Mouse (Mus musculus) kidney, adult 2 months (tissue): ENCODE measurements at regions not wholly inside any gene's neighbourhood (a gene's known extent, or its start where the extent isn't known, plus 50 kb on each side); places are given as distances from the start of the nearest gene placed in this dataset.

Experiments used
- DNase-seq: peaks from one replicate; pipeline ENCODE4 v3.0.0; 2021
- H3K27ac ChIP-seq: fragments of 200-500 bp; 2 replicates; pipeline ENCODE4 v1.5.1; 2012; ENCODE audit warnings: low read depth, low read length, control low read depth, inconsistent platforms; ENCODE audit not compliant: insufficient read depth
- H3K27me3 ChIP-seq: fragments of 200-500 bp; replicated peaks from 2 replicates; pipeline ENCODE4 v1.6.1; 2012; ENCODE audit warnings: mild to moderate bottlenecking, moderate library complexity, low read length, inconsistent platforms; ENCODE audit not compliant: control insufficient read depth, insufficient read depth
- H3K36me3 ChIP-seq: fragments of 200-500 bp; 2 replicates; pipeline ENCODE4 v1.6.1; 2012; ENCODE audit warnings: mild to moderate bottlenecking, moderate library complexity, low read length, inconsistent platforms; ENCODE audit not compliant: control insufficient read depth, insufficient read depth
- H3K4me1 ChIP-seq: fragments of 200-500 bp; 2 replicates; pipeline ENCODE4 v1.6.1; 2011; ENCODE audit warnings: low read length; ENCODE audit not compliant: control insufficient read depth, insufficient read depth
- H3K4me3 ChIP-seq: fragments of 200-500 bp; 2 replicates; pipeline ENCODE4 v1.5.1; 2011; ENCODE audit warnings: mild to moderate bottlenecking, low read depth, low read length, control low read depth; ENCODE audit not compliant: insufficient read depth
- CTCF ChIP-seq: fragments of 200-500 bp; conservative IDR thresholded peaks from 2 replicates; pipeline ENCODE4 v1.5.1; 2011; ENCODE audit warnings: low read depth, mild to moderate bottlenecking, control low read depth, low read length, moderate library complexity, mixed read lengths; ENCODE audit not compliant: insufficient read depth, insufficient read length
- POLR2A ChIP-seq: fragments of 200-500 bp; IDR thresholded peaks from one replicate; pipeline ENCODE4 v1.6.1; 2011; ENCODE audit warnings: low read depth, low read length, control low read depth
- WGBS: fragments of 180-500 bp; shearing (Covaris S2); methylation state at CpG from one replicate; pipeline ENCODE4 v1.1.7; 2018; 5-methylcytosine and 5-hydroxymethylcytosine counted together

DNA sequence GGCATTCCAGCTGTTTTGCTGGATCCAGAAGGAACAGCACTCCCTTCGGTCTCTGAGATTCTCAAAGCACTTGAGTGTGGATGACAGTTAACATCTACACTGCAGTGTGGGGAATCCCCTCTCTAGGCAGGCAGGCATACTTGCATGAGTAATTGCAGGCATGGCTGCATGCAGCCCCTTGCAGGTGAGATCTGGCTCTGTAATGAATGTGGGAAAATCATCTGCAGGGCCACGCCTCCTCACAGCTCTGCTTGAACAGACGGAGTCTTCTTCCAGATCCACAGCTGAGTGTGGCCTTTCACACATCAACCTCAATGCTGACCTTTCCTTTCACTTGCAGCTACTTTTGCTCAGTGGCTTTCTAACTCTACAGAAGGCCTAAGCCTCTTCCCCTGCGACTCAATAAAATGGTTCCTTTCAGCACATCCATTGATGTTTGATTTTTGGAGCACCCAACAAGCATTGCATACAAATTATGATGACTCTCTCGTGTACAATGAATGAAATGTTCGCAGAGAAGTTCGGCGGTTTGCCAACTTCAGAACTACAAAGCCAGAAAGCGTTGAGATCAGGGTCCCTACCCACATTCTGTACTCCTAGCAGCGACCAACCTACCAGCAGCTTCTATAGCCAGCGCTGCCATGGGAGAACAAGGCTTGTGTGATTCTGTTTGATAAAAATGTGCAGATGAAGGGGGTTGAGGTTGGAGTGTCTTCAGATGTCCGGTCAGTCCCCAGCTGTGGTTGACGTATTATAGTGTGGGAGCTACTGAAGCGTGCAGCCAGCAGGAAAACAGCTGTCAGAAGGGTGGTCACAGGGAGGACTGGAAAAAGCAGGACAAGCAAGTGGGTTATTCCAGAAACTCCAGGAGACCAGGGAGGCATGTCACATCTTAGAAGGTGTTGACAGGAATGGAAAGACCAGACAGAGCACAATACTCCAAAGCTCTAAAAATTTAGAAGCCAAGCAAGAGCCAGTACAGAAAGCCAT is 211.1 kb downstream of the Gm5447 start:
- TF ChIP-seq CTCF, result no peak
- TF ChIP-seq POLR2A, result no peak
- no peaks in the 10 kb centered on the region for H3K27me3 ChIP-seq

DNA sequence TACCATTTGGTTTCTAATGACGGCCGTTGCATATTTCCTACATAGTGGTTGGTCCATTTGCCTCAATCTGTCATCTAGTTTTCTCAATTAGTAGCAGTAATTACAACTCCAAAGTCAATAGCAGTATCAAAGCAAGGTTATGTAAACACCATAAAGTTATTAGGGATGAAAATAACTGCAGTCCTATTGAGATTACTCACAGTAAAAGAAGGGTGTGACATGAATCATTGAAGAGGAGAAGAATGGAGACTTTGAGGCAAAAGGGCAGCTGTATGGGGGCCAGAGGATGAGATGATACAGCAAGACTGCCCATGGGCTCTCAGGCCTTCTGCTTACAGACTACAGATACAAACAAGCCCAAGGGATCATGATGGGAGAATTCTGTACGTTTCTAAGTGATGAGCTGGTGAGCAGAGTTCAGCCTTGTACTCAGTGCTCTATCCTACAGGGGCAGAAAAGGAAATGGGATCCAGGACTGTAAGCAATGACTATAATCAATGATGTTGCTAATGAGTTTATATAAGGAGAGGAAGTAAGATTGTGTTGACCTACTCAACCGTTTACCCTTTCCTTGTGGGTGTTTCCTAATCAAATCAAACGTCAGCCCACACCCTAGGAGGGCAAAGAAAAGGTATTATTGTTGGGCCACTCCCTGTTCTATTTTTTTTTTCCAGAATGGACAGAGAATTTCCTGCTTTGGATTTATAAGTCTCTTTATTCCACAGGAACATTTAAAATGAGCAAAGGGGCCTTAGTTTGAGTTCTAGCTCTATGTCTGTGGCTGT is 213.0 kb downstream of the Gm5447 start:
- no peak for DNase-seq
- H3K4me1 ChIP-seq, result no peaks in the 10 kb centered on the region
- WGBS, result 38% methylated on average over 5 of the region's 5 CpGs
- H3K27ac ChIP-seq, result no peak overlapping the region
- no peaks in the 10 kb centered on the region for H3K36me3 ChIP-seq
- H3K4me3 ChIP-seq, result no peak overlapping the region
- no peaks in the 10 kb centered on the region for H3K27me3 ChIP-seq
- no peak for TF ChIP-seq POLR2A

More for the DNA sequence above, 211.1 kb downstream of the Gm5447 start:
- 80% methylated on average over 14 of the region's 14 CpGs for WGBS
- Histone ChIP-seq H3K4me1 (no peaks in the 10 kb centered on the region), H3K36me3 (no peaks in the 10 kb centered on the region), H3K27ac (no peak overlapping the region), H3K4me3 (no peak overlapping the region)
- DNase-seq, result no peak

DNA sequence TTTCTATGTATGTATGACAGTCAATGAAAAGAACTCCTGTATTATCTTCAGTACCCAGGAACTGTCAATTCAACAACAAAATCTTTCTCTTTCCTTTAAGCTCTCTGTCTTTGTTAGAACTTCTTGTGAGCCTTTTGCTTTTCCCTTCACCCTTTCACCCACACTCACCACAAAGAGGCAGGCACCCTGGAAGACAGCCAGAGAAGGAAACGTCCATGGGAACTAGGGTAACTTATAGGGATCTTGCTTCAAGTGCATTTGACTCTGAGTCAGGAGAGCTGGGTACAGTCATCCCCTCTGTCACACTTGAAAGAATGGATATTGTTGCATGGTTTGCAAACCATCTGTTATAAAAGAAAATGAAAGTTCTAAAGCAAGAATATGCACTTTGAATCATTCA is 215.1 kb downstream of the Gm5447 start:
- no peaks in the 10 kb centered on the region for H3K27me3 ChIP-seq
- H3K27ac ChIP-seq, result no peak overlapping the region
- no peaks in the 10 kb centered on the region for H3K36me3 ChIP-seq
- no peak overlapping the region for H3K4me3 ChIP-seq
- TF ChIP-seq CTCF, result no peak
- no peak for TF ChIP-seq POLR2A
- no peak for DNase-seq
- WGBS, result 31% methylated on average over 1 of the region's 1 CpGs
- H3K4me1 ChIP-seq, result no peaks in the 10 kb centered on the region

DNA sequence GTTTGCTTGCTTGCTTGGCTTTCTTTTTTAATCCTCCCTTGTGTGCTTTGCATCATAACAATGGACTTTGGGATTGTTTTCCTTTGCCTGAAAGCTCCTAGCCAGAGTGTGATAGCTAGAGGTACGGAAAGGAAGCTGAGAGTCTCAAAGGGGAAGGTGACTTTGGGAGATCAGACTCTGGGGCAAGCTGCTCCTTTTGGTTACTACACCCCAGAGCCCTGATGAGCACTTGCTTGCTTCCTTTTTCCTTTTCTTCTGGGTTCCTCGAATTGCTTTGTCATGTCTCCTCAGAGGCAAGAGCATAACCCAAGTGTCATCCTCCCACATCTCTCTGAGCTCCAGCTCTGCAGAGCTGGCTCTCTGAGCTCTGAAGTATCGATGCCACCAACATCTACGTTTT is 216.0 kb downstream of the Gm5447 start:
- Histone ChIP-seq H3K27ac (no peak overlapping the region), H3K36me3 (no peaks in the 10 kb centered on the region), H3K4me3 (no peak overlapping the region), H3K27me3 (no peaks in the 10 kb centered on the region), H3K4me1 (no peaks in the 10 kb centered on the region)
- TF ChIP-seq CTCF (no peak), POLR2A (no peak)
- WGBS, result 58% methylated on average over 4 of the region's 4 CpGs
- no peak for DNase-seq

DNA sequence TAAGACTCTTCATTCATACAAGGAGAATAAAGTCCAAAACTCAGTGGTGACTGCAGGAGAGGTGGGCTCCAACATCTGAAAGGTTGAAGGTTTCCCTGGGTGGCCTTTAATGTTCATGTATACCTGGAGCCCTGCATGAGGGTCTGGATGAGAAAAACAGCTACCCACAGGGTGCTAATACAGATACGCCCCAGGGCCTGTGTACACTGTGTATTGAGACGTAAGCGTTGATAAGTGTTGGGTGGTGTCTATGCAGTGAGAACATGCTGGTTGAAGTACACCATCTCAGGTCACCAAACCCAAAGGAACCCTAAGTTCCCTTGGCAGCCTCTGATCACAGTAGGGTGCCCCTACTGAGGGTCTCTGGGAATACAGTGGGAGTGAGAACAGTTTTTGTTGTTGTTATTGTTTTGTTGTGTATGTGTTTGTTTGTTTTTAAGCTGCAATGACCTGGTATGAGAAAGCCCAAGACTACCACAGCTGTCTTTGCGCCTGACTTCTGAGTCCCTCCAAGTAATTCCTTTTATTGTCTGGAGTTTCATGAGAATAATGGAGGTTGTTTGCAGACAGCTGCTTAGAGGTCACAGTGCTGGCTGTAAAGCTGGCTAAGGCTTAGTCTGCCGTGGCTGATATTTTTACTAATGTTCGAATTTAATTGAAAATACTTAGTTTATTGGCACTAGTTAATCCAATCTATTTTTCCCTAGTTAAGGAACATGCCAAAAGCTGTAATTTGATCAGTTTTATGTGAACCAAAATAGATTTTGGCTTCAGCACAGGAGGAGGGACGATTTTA is 217.5 kb downstream of the Gm5447 start:
- TF ChIP-seq POLR2A (no peak), CTCF (no peak)
- Histone ChIP-seq H3K4me1 (no peaks in the 10 kb centered on the region), H3K4me3 (no peak overlapping the region), H3K27ac (no peak overlapping the region), H3K36me3 (no peaks in the 10 kb centered on the region), H3K27me3 (no peaks in the 10 kb centered on the region)
- 74% methylated on average over 7 of the region's 7 CpGs for WGBS
- DNase-seq, result no peak

DNA sequence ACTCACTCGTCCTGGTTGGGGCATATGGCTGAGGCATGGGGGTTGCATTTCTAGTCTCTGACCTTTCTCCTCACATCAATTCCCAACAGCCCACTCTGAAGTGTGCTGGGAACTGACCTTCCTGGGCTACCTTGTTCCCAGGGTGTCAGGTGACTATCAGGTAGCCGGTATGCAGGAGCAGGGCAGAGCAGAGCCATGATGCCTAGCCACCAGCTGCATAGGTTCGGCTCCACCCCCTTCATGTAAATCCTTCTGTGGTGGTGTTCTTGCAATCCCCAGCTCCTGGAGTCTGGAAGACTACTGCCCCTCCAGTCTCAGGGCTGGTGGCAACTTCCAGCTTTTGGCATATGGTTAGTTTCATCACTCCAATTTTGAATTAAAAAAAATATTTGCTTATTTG is 221.0 kb downstream of the Gm5447 start:
- WGBS, result 71% methylated on average over 3 of the region's 3 CpGs
- no peak for DNase-seq
- H3K4me1 ChIP-seq, result no peaks in the 10 kb centered on the region
- no peaks in the 10 kb centered on the region for H3K36me3 ChIP-seq
- H3K4me3 ChIP-seq, result no peak overlapping the region
- H3K27ac ChIP-seq, result no peak overlapping the region
- TF ChIP-seq POLR2A (no peak), CTCF (no peak)
- no peaks in the 10 kb centered on the region for H3K27me3 ChIP-seq

DNA sequence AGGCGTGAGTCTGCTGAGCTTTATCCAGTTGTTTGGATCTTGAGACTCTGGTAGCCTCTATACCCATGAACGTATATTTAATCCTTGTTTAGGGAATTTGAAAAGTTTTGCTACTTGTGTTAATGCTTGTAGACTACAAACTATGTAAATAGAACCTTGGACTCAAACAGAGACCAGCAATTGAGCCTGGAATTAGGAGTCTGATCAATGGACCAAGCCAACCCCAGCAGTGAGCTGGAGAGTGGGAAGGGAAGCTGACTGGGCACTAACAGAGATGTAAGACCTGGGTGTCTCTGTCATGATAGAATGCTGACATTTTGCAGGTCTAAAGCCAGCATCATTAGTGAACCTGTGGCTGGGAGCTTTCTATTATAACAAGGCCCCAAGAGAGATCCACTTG is 222.5 kb downstream of the Gm5447 start:
- no peaks in the 10 kb centered on the region for H3K4me1 ChIP-seq
- no peak for DNase-seq
- TF ChIP-seq POLR2A (no peak), CTCF (no peak)
- no peak overlapping the region for H3K27ac ChIP-seq
- H3K4me3 ChIP-seq, result no peak overlapping the region
- no peaks in the 10 kb centered on the region for H3K36me3 ChIP-seq
- WGBS, result 88% methylated on average over 2 of the region's 2 CpGs
- no peaks in the 10 kb centered on the region for H3K27me3 ChIP-seq
